Mouse (Mus musculus) cerebellum, adult 9-10 months (tissue): ENCODE results near the gene Sds.
A peak's percentile ranks its signal among the peaks of the same experiment; 100 is the strongest.

Experiments
- DNase-seq: peaks from one replicate; pipeline ENCODE4 v3.0.0; 2022

The Sds gene

GRCm38 (mm10) chr5:120440733-120441132 is 35.6 kb upstream of the Sds start:
- peak; percentile 91 for DNase-seq

- DNase-seq, result no peak
Observed at GRCm38 (mm10) chr5:120447305-120447704, 29.0 kb upstream of the Sds start.

GRCm38 (mm10) chr5:120454756-120455337 is 21.5 kb upstream of the Sds start:
- DNase-seq, result no peak

DNA sequence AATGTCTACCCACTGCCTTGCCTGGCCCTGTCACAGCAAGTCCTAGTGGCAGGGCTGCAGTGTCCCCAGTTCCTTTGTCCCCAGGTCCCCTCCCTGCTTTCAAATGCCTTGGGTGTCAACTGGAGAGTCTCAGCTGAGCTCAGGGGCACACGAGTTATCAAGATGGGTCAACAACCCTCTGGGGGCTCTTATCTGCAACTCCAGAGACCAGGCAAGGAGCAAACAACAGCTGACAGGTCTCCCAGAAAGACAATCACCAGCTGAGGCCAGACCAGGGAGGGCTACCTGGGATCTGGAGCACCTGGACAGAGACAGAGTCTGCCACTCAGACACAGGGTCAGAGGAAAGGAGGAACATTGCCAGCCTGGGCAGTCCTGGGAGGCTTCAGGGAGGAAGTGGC is 20.1 kb upstream of the Sds start:
- DNase-seq, result no peak

DNA sequence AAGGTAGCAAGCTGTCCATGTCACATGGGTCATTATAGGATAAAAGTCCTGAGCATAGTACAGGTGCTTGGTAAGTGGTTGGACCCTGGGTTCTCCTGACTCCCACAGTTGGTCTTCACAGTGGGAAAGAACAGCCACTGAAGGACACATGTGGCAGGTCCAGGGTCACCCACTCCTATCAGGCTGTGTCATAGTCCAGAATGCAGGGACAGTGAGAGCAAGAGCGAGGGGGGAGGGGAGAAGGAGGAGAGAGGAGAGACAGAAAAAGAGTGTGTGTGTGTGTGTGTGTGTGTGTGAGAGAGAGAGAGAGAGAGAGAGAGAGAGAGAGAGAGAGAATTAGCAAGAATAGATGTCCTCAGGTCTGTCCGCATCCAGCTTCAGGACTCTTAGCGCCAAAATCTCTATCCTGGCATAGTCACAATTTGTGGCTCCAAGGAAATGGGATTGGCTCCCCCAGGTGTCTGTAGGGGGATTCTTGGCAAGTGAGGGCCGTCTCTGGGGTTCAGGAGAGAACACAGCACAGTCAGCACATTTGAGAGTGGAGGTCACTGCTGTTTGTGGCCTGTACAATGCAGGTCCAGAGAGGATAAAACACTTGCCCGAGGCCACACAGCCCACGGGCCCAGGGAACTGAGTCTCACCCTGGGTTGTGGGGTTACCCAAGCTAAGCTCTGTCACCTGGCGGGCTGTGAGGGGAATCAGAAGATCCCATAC is 19.3 kb upstream of the Sds start:
- no peak for DNase-seq

- peak; percentile 72 for DNase-seq
Observed at GRCm38 (mm10) chr5:120457628-120458027, 18.7 kb upstream of the Sds start.

- DNase-seq, result no peak
Observed at GRCm38 (mm10) chr5:120459133-120459532, 17.2 kb upstream of the Sds start.

DNA sequence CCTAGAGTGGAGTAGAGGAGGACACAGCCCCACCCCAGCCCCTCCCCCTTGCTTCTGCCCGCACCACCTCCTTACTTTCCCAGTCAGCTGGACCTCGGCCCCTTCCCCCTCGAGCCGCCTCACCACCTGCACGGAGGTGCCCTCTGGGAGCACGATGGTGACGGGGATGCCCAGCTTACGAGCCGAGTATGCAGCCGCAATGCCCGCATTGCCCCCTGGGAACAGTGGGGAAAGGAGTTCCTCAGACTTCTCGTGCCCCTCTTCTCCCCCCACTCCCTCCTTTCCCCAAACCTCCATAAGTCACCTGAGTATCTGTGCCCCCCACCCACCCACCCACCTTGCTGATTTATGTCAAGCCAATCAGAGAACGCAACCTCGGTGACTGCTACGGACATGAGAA is 14.4 kb upstream of the Sds start:
- DNase-seq, result no peak

GRCm38 (mm10) chr5:120464321-120464720 is 12.0 kb upstream of the Sds start:
- no peak for DNase-seq

DNA sequence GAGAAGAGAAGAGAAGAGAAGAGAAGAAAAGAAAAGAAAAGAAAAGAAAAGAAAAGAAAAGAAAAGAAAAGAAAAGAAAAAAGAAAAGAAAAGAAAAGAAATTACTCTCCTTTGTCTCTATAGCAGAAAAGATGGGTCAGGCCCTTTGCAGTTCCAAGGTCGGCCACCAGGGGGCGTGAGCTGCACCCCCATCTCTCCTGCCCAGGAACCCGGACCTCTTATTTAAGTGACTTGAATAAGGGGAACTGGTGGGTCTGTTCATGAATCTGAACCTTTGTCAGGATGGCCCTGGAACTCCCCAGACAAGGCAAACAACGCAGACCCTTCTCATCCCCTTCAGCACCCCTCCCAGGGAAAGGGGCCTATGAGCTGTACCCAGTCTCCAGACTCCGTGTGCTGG is 11.3 kb upstream of the Sds start:
- DNase-seq, result peak; percentile 36

- DNase-seq, result no peak
Observed at GRCm38 (mm10) chr5:120465860-120466259, 10.5 kb upstream of the Sds start.

DNA sequence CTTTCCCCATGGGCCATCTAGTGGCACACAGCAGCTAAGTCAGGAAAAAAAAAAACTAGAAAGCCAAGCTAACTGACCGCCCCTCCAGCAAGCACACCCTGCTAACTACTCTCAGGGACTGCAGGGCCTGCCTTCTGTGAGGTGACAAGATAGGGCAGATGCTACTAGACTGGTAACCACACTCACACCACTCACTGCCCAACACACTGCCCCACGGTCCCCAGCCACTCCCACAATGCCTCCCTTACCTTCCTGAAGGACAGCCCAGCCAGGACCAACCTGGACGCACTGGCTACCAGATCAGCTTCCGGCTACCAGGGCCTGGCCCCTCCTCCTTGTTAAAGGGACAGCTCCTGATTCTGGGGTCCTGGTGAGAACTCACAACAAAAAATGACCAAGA is 9.3 kb upstream of the Sds start:
- no peak for DNase-seq

DNA sequence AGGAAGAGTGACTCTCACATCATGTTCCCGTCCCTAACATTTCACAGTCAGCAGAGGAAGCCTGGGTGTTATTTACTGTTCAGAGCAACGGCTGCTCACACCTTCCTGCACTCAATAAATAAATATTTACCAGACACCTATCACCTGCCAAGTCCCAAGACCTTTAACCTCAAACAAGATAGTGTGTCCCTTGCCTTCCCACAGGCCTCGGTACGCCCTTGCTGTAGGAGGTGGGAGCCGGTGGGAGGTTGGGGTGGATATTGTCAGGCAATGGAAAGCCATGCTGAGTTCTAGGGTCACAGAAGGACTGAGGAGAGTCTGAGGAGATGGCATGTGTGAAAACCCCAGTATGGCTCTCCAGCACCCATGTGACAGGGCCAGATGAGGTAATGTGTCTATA is 8.0 kb upstream of the Sds start:
- DNase-seq, result no peak

GRCm38 (mm10) chr5:120468830-120469229 is 7.5 kb upstream of the Sds start:
- no peak for DNase-seq

- no peak for DNase-seq
Observed at GRCm38 (mm10) chr5:120471538-120471937, 4.8 kb upstream of the Sds start.

DNA sequence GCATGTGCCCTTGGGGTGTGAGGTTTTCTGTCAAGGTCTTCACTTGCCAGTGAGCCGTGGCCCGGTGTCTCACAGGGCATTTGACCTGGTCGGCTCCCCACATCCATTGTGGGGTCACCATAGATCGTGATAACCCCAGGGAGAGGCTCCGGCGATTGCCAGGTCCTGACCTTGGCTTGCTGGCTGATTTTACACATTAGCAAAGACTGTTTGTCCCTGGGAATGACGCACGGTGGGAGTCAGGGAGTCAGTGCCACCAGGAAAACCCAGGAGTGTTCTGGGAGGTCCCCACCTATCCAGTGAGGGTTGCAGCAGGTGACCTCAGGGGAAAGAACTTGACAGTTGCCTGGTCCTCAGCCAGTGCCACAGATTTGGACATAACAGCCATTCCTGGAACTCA is 3.6 kb upstream of the Sds start, which contains the start of gene Sdsl:
Gene Sdsl, minus strand, starts transcription at position 41 of the 400 bp plus-strand sequence.
- DNase-seq, result no peak

DNA sequence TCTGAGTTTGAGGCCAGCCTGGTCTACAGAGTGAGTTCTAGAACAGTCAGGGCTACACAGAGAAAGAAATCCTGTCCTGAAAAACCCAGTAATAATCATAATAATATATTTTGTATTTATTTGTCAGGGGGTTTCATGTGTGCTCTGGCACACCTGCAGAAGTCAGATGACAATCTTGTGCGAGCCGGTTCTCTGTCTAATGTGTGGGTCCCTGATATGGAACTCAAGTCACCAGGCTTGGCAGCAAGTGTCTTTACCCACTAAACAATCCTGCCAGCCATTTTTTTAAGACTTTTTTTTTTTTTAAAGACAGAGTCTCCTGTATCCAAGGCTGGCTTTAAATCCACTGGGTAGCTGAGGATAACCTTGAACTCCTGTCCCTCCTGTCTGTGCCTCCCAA is 3.0 kb upstream of the Sds start:
- no peak for DNase-seq

GRCm38 (mm10) chr5:120475861-120476260 is 465 bp upstream of the Sds start:
- no peak for DNase-seq

DNA sequence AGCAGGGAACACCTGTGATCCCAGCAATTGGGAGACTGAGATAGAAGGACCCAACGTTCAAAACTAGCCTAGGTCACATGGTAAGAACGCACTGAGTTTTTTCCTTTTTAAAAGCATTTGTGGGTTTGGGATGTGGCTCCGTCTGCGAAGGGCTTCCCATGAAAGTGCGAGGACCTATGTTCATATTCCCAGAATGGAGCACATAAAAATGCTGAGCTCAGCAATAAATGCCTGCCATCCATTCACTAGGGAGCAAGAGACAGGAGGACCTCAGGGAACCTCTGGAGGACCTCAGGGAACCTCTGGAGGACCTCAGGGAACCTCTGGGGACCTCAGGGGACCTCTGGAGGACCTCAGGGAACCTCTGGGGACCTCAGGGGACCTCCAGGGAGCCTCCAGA is 1.7 kb downstream of the Sds start:
- no peak for DNase-seq

DNA sequence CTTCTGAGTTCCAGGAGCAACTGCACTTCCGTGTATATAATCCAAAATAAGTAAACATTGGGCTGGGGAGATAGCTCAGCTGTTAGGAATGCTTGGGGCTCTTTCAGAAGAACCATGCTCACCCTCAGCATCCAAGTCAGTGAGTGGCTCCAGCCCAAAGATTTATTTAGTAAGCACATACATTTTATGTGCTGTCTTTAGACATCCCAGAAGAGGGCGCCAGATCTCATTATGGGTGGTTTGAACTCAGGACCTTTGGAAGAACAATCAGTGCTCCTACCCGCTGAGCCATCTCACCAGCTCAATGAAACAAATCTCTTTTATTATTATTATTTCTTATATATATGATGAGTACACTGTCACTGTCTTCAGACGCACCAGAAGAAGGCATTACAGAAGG is 3.2 kb downstream of the Sds start:
- DNase-seq, result no peak

- DNase-seq, result no peak
Observed at GRCm38 (mm10) chr5:120481205-120481604, 4.9 kb downstream of the Sds start.

GRCm38 (mm10) chr5:120483399-120483798 is 7.1 kb downstream of the Sds start:
- DNase-seq, result no peak

DNA sequence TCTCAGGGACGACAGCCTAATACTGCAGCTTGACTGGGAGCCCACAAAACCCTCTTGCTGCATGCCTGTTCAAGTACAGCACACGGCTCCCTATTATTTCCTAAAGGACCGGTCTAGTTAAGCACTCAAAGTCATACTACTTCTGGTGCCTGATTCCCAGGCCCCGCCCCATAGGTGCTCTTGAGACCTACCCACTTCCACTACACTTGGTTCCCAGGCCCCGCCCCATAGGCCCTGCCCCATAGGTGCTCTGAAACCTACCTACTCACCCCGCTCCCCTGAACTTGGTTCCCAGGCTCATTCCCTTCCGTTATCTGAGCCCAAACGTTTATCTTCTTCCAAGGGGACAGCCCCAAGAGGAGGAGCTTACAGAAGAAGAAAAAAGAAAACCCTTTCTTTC is 11.5 kb downstream of the Sds start:
- no peak for DNase-seq

DNA sequence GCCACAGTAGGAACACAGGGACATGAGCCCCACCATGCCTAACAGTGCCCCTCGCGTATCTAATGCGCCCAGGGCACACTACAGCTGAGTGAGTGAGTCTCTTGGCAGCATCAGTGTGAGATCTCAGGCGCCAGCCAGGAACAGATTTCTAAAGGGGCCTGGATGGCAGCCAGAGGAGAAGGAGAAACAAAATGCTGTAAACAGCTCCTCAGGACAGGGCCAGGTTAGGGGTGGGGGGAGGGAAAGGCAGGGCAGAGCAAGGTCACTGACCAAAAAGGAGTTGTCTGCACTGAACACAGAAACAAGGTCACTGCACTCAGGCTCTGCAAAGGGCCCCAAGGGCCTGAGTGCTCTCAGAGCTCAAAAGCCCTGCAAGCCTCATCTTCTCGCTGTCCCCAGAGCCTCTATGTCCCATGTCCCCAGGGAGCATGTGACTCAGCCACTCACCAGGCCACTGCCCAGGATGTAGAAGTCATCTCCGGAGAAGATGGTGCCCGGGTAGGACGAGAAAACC is 14.4 kb downstream of the Sds start:
- DNase-seq, result peak; percentile 68

GRCm38 (mm10) chr5:120492437-120492836 is 16.1 kb downstream of the Sds start:
- DNase-seq, result no peak
